Mouse (Mus musculus): ENCODE measurements at regions not wholly inside any gene's neighbourhood (a gene's known extent, or its start where the extent isn't known, plus 50 kb on each side); places are given as distances from the start of the nearest gene placed in this dataset.

DNA sequence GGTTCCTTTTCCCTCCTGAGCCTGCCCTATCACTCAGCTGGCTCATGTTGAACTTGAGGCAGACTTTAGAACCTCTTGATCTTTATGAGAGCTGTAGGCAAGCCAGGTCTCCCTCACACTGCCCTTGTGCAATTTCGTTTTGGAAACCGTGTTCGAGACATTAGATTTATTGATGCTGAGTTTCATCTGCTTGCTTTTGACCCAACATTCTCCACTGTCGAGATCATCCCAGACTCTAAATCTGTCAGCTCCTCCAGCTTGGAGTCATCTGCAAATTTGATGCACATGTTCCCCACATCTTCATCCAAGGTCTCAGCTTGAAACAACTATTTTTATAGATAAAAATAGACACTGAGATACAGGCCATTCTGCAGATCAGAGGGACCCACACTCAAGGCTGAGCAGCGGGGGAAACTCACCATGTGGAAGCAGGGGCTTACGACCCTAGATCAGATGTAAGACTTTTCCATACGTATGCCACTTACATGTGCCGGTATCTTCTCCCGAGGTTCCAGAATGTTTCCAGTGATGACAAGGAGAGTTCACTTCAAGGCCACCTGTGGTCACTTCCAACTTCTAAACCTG, 202.6 kb upstream of the Tle3 start:
- no peak for DNase-seq (ENCODE audit: low spot score in 2 of 2)

- no peak for DNase-seq (ENCODE audit: low spot score in 2 of 2)
These were observed 201.2 kb upstream of the Tle3 start for GRCm38 (mm10) chr9:61170921-61171320.

DNA sequence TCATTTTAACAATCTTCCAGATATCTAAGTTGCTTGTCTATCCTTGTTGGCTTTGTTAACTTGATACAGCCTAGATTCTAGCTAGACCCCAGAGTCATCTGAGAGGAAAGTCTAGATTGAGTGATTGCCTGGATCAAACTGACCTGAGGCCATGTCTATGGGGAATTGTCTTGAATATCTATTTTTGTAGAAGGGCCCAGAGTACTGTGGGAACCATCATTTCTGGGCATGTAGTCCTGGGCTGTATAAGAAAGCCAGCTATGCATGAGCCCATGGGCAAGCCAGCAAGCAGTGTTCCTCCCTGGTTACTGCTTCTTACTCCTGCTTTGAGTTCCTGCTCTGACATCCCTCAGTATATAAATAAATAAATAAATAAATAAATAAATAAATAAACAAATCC, 199.7 kb upstream of the Tle3 start:
- DNase-seq (ENCODE audit: low spot score in 2 of 2), result no peak

DNA sequence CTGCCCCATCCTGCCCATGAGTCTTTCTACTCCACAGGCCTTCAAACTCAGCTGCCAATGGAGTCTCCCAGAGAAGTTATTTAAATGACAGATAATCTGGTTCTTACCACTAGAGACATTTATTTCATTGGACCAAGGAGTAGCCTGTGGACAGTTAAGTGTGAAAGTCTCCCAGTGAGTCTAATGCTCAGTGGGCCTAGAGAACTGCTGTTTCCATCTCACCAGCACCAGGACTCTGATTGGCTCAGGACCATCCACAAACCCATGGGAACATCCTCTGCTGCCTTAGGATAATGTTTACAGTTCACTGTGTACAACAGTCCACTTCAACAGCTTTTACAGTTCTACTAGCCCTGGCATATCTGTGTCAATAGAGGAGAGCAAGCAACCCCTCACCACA, 198.6 kb upstream of the Tle3 start:
- DNase-seq (ENCODE audit: low spot score in 2 of 2), result no peak

DNA sequence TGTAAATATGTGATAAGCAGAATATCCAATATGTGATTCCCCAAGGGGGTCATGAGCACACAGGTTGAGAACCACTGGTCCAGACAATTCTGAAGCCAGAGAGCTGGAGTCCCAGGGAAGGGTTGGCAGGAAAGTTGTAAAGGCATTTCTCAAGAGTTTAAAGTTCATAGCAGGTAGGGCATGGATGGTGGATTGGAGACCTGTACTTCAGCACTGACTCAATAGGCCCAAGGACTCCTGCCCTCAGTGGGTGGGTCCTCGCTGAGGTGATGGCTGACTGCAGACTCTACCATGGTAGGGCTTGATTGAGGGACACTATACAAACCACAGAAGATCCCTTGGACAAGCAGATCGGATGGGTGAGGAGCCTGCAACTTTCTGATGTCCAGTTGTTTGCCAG, 196.8 kb upstream of the Tle3 start:
- no peak for DNase-seq (ENCODE audit: low spot score in 2 of 2)

DNA sequence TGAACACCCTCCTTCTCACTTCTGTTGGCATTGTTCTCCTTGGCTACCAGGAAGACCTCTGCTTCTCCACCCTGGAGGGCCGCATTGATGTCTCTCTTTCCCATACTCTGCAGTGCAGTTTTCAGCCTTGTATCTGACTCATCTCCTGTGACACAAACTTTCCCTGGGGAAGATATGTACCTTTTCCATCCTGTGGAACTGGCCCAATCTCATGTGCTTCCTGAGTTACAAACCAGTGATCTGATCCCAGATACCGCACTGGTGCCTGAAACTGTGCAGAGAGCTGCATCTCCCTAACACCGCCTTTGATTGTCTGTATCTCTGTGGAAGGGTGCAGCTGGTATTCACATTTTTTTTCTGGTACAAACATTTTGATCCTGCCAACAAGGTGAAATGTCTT, 195.3 kb upstream of the Tle3 start:
- no peak for DNase-seq (ENCODE audit: low spot score in 2 of 2)

DNA sequence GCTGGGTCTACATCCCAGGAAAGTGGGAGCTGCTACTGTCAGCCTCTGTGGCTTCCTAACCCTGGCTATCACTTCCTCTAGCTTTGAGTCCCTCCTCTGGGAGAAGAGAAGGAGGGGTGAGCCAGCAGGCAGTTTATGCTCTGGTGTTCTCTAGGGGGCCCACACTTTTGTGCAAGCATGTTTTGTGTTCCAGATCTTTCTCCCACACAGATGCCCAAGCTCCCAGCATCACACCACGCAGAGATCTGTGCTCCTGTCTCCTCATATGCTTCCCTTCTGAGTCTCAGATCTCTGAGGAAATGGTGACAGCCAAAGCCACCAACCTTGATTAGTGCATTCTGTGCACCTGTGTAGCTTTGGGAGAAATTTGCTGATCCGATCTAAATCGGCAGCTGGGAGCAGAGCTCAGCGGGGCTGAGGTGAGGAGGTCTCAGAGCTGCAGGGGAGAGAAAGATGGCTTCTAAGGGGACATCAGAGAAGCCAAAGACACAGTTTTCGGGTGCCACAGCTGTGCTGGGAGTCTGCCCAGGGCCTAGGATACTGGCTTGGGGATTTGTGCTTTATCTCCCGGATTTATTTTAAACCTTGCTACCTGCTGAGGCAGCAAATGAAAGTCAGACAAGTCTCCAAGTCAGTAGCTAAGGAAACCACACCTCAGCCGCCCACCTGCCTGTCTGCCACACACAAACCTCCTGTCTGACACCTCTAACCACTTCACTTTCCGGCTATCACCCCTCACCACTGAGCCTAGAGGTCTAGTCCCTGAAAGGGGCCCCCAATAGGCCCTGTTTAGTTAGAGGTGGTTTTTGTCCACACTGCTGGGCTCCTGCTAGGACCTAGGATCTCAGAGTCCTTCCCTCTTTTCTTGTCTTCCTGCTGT, 185.4 kb upstream of the Tle3 start:
- DNase-seq (ENCODE audit: low spot score in 2 of 2), result peak in 1 of 2 experiments; percentile 61

DNA sequence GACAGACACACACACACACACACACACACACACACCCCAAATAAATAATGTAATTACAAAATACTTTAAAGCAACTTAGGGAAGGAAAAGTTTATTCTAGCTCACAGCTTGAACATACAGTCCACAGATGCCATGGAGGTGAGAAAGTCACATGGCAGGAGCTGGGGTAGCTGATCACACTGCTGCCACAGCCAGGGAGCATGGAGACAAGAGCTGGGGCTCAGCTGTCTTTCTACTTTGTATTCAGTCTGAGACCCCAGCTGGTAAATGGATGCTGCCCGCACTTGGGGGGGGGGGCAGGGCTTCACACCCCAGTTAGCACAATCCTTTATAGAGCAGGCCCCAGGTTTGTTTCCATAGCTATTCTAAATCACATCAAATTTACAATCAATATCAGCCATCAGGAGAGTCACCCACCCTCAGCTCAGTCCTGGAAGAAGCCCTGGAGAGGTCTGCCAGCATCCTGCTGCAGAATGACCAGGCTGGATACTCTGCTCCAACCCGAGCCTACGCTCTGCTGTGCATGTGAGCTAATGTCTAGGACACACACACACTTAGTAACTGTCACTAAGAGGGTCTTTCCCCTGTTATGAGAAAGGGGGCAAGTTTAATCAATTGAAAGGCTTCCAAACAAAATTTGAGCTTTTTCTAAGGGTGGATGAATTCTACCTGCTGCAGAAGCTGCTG, 184.3 kb upstream of the Tle3 start:
- no peak for DNase-seq (ENCODE audit: low spot score in 2 of 2)

- DNase-seq (ENCODE audit: low spot score in 2 of 2), result no peak
These were observed 182.9 kb upstream of the Tle3 start for GRCm38 (mm10) chr9:61189295-61189694.

DNA sequence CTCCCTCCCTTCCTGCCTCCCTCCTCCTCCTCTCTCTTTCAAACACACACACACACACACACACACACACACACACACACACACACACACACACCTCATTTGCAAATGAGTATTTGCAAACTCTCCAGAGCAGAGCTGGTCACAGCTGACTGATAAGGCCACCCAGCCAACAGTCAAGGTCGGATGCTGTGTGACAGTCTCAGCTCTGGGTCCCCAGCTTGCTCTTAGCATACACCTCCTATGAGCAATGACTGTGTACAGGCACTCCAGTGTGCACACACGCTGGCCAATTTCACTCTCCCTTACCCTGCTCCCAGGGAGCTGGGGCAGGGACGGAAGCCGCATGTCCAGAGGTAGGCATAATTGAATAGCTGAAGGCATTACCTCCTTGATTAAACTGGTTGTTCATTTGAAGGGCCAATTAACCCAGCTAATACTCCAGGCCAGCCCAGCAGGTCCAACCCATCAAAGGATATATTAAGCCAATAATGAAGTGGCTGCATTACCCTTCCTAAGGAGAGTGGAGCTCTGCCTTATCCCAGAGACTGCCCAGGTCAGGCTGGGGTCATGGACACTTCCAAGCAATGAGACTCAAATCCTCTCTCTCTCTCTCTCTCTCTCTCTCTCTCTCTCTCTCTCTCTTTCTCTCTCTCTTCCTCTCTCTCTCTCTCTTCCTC, 173.0 kb upstream of the Tle3 start:
- no peak for DNase-seq (ENCODE audit: low spot score in 2 of 2)

DNA sequence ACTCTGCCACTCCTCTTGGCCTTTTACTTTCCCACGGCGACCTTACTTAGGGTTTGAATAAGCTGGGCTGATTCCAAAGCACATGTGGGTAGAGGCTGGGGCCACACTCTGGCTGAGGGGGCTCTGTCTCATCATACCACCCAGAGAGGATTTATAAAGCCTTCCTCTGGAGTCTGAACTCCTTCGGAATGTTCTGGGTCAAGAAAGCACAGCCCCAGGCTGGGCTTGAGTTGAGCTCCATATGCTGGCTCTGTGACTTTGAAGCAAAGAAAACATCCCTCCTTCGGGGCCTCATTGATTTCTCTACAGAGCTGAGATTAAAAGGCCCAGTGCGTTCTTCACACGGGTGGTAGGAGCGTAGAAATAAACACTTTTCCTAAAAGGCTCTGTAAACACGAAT, 172.3 kb upstream of the Tle3 start:
- no peak for DNase-seq (ENCODE audit: low spot score in 2 of 2)

DNA sequence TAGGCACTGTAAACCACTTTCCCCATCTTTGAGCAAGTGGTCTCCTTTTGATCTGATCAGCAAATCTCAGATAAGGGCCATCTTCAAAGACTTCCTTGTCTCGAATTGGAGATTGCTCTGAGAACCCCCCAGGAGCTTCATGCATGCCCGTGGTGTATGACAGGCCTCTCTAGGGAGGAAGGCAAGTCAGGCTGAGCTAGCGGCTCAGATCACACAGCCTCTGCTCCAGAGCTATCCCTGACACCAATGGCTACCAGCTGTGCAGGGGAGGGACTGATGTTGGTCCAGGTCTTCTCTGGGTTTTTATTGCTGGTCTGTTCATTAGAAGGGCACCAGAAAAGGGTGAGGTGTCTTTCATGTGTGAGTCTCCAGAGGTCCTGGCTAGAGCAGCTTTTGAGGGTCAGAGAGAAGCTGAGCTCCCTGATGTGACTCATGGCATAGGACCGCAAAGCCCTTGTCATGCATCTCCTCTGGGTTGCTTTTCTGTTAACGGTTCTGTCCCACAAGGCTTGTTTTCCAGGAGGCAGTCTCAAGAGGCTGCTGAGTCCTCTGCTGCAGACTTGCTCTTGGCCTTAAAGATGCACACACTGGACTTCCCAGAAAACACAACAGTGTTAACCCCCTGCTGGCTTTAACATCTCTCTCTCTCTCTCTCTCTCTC, 171.7 kb upstream of the Tle3 start:
- DNase-seq (ENCODE audit: low spot score in 2 of 2), result no peak

GRCm38 (mm10) chr9:61205049-61205448, 167.1 kb upstream of the Tle3 start:
- DNase-seq (ENCODE audit: low spot score in 2 of 2), result no peak

- DNase-seq (ENCODE audit: low spot score in 2 of 2), result no peak
These were observed 165.3 kb upstream of the Tle3 start for GRCm38 (mm10) chr9:61206725-61207365.

DNA sequence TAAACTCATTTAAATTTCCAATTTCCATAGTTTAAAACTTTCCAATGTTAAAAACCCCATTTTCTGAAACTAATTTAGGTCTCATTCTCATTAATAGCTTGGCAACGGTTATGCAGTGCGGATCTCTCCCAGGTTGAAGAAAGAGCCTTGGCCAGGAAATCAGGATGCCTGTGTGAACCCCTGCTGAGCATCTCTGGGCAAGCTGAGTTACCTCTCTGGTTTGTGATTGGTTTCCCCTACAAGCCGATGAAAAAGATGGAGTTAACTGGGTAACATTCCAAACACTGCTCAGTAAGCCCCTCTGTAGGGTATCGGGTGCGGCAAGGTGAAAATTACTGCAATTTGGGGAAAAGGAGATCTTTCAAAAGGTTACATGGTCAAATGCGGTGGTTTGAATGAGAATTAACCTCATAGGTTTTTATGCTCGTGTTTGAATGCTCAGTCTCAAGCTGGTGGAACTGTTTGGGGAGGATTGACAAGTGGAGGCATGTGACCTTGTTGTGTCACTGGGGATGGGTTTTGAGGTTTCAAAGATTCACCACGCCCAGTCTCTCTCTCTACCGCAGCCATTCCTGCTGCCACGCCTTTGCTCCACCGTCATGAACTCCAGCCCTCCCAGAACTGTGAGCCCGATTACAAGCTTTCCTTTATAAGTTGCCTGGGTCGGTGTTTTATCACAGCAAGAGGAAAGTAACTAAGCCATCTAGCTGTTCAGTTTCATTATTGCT, 164.6 kb upstream of the Tle3 start:
- DNase-seq (ENCODE audit: low spot score in 2 of 2), result no peak

GRCm38 (mm10) chr9:61211627-61212026, 160.5 kb upstream of the Tle3 start:
- DNase-seq (ENCODE audit: low spot score in 2 of 2), result peak in 1 of 2 experiments; percentile 41

DNA sequence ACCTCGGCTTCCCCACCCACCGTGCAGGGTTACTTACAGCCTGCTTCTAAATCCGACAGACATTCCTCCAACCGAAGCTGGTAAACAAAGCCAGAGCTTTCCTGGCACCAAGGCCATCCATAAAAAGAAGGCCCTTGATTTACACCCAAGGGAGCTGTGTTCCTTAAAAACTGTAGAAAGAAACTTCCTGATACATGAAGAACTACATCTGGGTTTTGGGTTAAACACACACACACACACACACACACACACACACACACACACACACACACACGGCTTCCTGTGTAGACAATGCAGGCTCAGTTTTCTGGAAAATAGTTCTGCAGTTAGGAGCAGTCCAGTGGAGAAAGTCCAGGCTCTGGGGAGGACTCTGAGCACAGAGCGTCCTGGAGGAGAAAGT, 157.2 kb upstream of the Tle3 start:
- DNase-seq (ENCODE audit: low spot score in 2 of 2), result no peak

- DNase-seq (ENCODE audit: low spot score in 2 of 2), result no peak
These were observed 156.0 kb upstream of the Tle3 start for GRCm38 (mm10) chr9:61216012-61216770.

- no peak for DNase-seq (ENCODE audit: low spot score in 2 of 2)
These were observed 152.1 kb upstream of the Tle3 start for GRCm38 (mm10) chr9:61220017-61220416.
